Mouse (Mus musculus) bone marrow macrophage, adult 2 months (primary cell): ENCODE measurements around the gene Rhbdf2.

Experiments
- CTCF ChIP-seq: IDR thresholded peaks from 2 replicates; pipeline ENCODE4 v1.5.1; 2012; ENCODE audit warnings: low read depth, mild to moderate bottlenecking, low read length, moderate library complexity
- POLR2A ChIP-seq: IDR thresholded peaks from 2 replicates; pipeline ENCODE4 v1.6.1; 2012; ENCODE audit warnings: mild to moderate bottlenecking, low read depth, low read length, borderline replicate concordance

- TF ChIP-seq POLR2A (no peak), CTCF (peak; percentile 83)
Observed at GRCm38 (mm10) chr11:116625081-116626000, 1.5 kb downstream of the Rhbdf2 start.
